Mouse (Mus musculus) midbrain, postnatal 0 days (tissue): ENCODE results near the gene Nkx6-1. TPM values are rescaled to one million over a fixed set of nuclear protein-coding genes. Genes with fewer than 3 reads are reported as not detected.

Experiments
- ATAC-seq: fragments of 200-750 bp; cut with Nextera tagmentation; 2 replicates; pipeline ENCODE4 v1.8.0; 2017; ENCODE audit warnings: moderate number of reproducible peaks, mild to moderate bottlenecking, moderate TSS enrichment, moderate library complexity; ENCODE audit not compliant: low FRiP score
- DNase-seq: peaks from one replicate; pipeline ENCODE4 v3.0.0-alpha.2; 2015; ENCODE audit warnings: low spot score
- H3K27ac ChIP-seq: fragments of 300-500 bp; sonication (generic); 2 replicates; pipeline ENCODE4 v1.5.1; 2014; ENCODE audit warnings: low read depth, mild to moderate bottlenecking, low read length, mixed read lengths
- H3K27me3 ChIP-seq: fragments of 300-500 bp; sonication (generic); 2 replicates; pipeline ENCODE4 v1.6.1; 2014; ENCODE audit warnings: low read length, control low read depth, mixed read lengths; ENCODE audit not compliant: insufficient read depth
- H3K36me3 ChIP-seq: fragments of 300-500 bp; sonication (generic); 2 replicates; pipeline ENCODE4 v1.6.1; 2014; ENCODE audit warnings: low read length, control low read depth, mixed read lengths; ENCODE audit not compliant: insufficient read depth
- H3K4me1 ChIP-seq: fragments of 300-500 bp; sonication (generic); 2 replicates; pipeline ENCODE4 v1.6.1; 2014; ENCODE audit warnings: mild to moderate bottlenecking, control low read depth, antibody characterized with exemption, low read length, mixed read lengths; ENCODE audit not compliant: insufficient read depth
- H3K4me2 ChIP-seq: fragments of 300-500 bp; sonication (generic); 2 replicates; pipeline ENCODE4 v1.6.1; 2014; ENCODE audit warnings: low read depth, mild to moderate bottlenecking, low read length, mixed read lengths; ENCODE audit not compliant: poor library complexity, severe bottlenecking
- H3K4me3 ChIP-seq: fragments of 300-500 bp; sonication (generic); 2 replicates; pipeline ENCODE4 v1.5.1; 2014; ENCODE audit warnings: low read depth, mild to moderate bottlenecking, low read length, moderate library complexity
- H3K9ac ChIP-seq: fragments of 300-500 bp; sonication (generic); replicated peaks from 2 replicates; pipeline ENCODE4 v1.6.1; 2014; ENCODE audit warnings: mild to moderate bottlenecking, low read length, moderate library complexity, mixed read lengths; ENCODE audit not compliant: poor library complexity, severe bottlenecking
- H3K9me3 ChIP-seq: fragments of 300-500 bp; sonication (generic); 2 replicates; pipeline ENCODE4 v1.6.1; 2016; ENCODE audit warnings: low read length, control low read depth
- CTCF ChIP-seq: IDR thresholded peaks from 2 replicates; pipeline ENCODE4 v1.5.1; 2016; ENCODE audit warnings: antibody characterized with exemption, mild to moderate bottlenecking
- WGBS: fragments of 180-500 bp; shearing (Covaris S2); extraction: QIAGEN DNeasy Blood & Tissue Kit; methylation state at CpG from one replicate; pipeline ENCODE4 v1.1.7; 2014; 5-methylcytosine and 5-hydroxymethylcytosine counted together
- polyA plus RNA-seq: library from polyadenylated mRNA; unstranded; fragments of >200 nt; fragmentation: Nextera tagmentation; extraction: Ambion mirVana; gene quantifications from 2 replicates; pipeline ENCODE4 v1.2.1, GENCODE M21; 2015
- total RNA-seq: library from RNA; depleted of rRNA; stranded (reverse); fragments of >200 nt; gene quantifications from 2 replicates; pipeline ENCODE4 v1.2.3, GENCODE M21; 2014; rRNA removed

The Nkx6-1 gene
- total RNA-seq (1.3 and 1.4 TPM in 2 replicates), polyA plus RNA-seq (1.4 and 1.9 TPM in 2 replicates)

DNA sequence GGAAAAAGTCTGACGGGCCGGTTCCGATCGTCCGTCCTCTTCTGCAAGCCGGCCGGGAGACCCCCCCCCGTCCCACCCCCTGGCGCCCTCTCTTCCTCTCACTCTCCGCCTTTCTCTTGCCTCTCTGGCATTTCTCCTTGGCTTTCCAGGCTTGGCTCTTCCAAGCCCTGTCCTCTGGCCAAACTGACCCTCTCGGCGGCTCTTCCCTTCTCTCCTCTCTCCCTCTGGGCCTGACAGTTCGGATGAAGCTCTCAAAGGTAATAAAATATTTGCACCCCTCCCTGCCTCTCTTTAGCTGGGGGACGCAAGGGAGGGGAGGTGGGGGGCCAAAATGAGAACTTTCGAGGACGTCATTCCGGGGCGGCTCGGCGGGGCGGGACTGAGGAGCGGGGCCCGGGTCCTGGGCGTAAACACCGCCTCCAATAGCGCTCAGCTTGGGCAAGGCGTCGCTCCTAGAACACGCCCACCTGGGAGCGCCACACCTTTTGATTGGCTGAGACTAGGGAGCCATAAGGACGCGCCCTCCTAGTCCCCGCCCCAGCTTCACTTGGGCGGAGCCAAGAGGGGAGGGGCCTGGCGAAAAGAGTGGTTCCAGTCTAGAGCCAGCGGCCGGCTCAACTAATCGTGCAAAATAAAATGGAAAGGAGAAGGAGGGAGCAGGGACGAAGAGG is at the start of gene Nkx6-1:
Nkx6-1 (minus strand) TSS at position 52 of the 671 bp plus-strand sequence.
- Histone ChIP-seq H3K4me1 (no peaks in the 10 kb centered on the region), H3K27ac (no peak within 1 kb of the TSS), H3K4me2 (peak within 1 kb of the TSS; percentile 45), H3K36me3 (no peaks in the 10 kb centered on the region), H3K9me3 (no peaks in the 10 kb centered on the region), H3K9ac (0 out of 2 replicates have a peak within 1 kb of the TSS, but pooled peaks have one; percentile 24), H3K4me3 (peak within 1 kb of the TSS; percentile 32), H3K27me3 (peaks cover 60% of the 10 kb centered on the region)
- DNase-seq, result peak; percentile 91
- WGBS, result 1% methylated on average over 35 of the region's 39 CpGs
- TF ChIP-seq CTCF, result no peak
- ATAC-seq, result peak; percentile 85

DNA sequence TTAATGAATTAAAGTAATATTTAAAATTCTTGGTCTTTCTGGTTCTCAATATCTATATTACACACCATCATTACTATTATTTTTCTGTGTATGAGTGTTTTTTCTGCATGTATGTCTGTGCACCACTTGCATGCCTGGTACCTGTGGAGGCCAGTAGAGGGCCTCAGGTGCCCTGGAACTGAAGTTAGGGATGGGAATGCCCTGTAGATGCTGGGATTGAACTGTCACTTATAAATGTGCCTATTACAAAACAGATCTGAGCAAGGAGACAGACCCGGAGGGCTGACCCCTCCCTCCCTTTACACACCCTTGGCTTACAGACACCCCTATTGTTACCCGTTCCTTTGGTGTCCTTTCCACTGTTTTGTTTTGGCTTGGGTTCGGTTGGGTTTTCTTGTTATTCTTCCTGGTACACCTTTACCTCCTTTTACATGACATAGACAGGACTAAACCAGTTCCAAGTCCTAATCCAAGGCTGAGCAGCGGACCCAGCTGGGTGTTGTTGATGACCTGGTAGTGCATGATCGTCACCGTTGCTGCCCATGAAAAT is 48.3 kb upstream of the Nkx6-1 start:
- no peaks in the 10 kb centered on the region for H3K9me3 ChIP-seq
- H3K27me3 ChIP-seq, result no peaks in the 10 kb centered on the region
- DNase-seq, result no peak
- WGBS, result 74% methylated on average over 6 of the region's 6 CpGs
- H3K27ac ChIP-seq, result no peak overlapping the region
- no peak overlapping the region for H3K4me2 ChIP-seq
- no peaks in the 10 kb centered on the region for H3K36me3 ChIP-seq
- H3K9ac ChIP-seq, result no peak overlapping the region
- TF ChIP-seq CTCF, result peak; percentile 54
- no peak for ATAC-seq
- no peak overlapping the region for H3K4me3 ChIP-seq
- no peaks in the 10 kb centered on the region for H3K4me1 ChIP-seq

DNA sequence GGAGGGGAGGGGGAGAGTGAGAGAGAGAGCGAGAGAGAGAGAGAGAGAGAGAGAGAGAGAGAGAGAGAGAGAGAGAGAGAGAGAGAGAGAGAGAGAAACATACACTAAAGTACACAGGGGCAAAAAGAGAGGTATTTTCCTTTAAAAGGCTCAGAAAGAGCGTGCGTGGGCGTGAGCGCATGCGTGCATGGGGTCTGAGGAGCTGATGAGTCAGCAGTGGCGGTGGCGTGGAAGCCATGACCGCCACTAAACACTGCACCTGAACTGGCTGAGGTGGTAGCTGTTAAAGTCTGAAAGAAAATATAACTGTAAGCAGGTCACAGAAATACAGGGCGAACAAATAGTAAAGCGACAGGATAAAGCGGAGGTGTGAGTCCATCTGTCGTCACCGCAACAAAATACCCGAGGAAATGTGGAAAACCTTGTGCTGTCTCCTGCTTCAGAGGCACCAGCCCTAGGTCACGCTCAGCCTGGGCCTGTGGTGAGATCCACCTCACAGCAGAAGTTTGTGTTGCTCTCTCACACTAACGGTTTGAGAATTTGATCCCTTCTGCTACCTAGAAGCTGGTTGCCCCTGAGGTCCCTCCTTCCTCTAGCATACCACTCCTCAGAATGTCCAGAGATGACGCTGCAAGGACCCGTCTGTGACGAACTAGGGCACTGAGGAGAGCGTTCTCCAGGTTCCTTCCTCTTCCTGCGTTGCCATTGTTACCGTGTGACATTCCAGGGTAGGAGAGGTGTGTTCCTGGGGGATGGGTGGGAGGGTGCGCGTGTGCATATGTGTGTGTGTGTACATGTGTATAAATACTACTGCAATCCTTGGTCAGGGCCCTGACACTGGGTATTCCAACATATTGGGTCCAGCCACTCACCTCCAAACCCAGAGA is 38.8 kb upstream of the Nkx6-1 start:
- Histone ChIP-seq H3K36me3 (no peaks in the 10 kb centered on the region), H3K4me2 (no peak overlapping the region), H3K9ac (no peak overlapping the region), H3K4me1 (no peaks in the 10 kb centered on the region), H3K27me3 (no peaks in the 10 kb centered on the region), H3K9me3 (no peaks in the 10 kb centered on the region), H3K4me3 (no peak overlapping the region), H3K27ac (no peak overlapping the region)
- DNase-seq (no peak), ATAC-seq (no peak)
- 82% methylated on average over 24 of the region's 25 CpGs for WGBS
- TF ChIP-seq CTCF, result no peak

DNA sequence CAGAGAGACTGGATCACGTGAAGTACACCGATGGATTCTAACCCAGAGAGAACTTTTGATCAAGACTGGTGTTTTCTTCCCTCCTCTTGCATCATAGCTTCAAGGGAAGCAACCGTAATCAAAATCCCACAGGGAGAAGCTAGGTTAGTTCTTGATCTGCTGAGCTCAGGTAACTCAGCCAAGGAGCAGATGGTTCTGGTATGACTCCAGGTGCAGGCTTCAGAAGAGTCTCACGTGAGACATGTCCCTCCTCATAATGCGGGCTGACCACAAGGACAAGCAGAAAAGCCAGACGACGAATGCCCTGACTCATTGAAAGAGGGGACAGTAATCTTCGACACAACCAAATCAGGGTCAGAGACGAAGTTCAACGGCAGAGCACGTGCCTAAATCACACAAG is 37.8 kb upstream of the Nkx6-1 start:
- Histone ChIP-seq H3K9ac (no peak overlapping the region), H3K27me3 (no peaks in the 10 kb centered on the region), H3K36me3 (no peaks in the 10 kb centered on the region), H3K4me1 (no peaks in the 10 kb centered on the region), H3K9me3 (no peaks in the 10 kb centered on the region), H3K4me2 (no peak overlapping the region), H3K27ac (no peak overlapping the region), H3K4me3 (no peak overlapping the region)
- DNase-seq, result no peak
- no peak for ATAC-seq
- TF ChIP-seq CTCF, result no peak
- WGBS, result 83% methylated on average over 11 of the region's 11 CpGs

DNA sequence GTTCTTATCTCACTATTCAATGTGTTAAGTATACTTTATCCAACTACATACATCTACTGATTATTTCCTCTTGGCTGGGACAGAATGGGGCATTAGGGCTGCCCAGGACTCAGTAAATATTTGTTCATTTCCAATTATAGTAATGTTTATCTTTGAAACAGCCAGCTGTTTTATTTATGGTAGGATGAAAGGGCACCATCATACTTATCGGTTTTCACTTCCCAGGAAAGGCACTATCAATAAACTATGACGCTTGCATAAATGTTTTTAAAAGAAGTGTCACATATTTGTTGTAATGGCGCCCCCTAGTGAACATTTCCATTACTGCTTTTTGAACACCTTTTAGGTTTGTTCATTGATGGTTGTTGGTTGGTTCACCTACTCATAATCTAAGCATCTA is 35.8 kb upstream of the Nkx6-1 start:
- Histone ChIP-seq H3K4me3 (no peak overlapping the region), H3K9me3 (no peaks in the 10 kb centered on the region), H3K27ac (no peak overlapping the region), H3K36me3 (no peaks in the 10 kb centered on the region), H3K27me3 (no peaks in the 10 kb centered on the region), H3K9ac (no peak overlapping the region), H3K4me1 (no peaks in the 10 kb centered on the region), H3K4me2 (no peak overlapping the region)
- peak; percentile 68 for DNase-seq
- peak; percentile 75 for TF ChIP-seq CTCF
- ATAC-seq, result no peak
- 5% methylated on average over 3 of the region's 3 CpGs for WGBS
